Mouse (Mus musculus) G1E (cell line): ENCODE data around the gene Xdh.

Experiments used
- CTCF ChIP-seq: IDR thresholded peaks from 2 replicates; pipeline ENCODE4 v1.5.1; 2012; ENCODE audit warnings: low read depth, low read length, inconsistent platforms, mixed read lengths
- TAL1 ChIP-seq: conservative IDR thresholded peaks from 2 replicates; pipeline ENCODE4 v1.6.1; 2012; ENCODE audit warnings: low read depth, low read length, inconsistent platforms, mixed read lengths

- TF ChIP-seq CTCF (no peak), TAL1 (no peak)
These were observed 20.5 kb upstream of the Xdh start for GRCm38 (mm10) chr17:73970361-73971027.
